Mouse (Mus musculus): ENCODE results near the gene Fmo6. TPM values are rescaled to one million over a fixed set of nuclear protein-coding genes. Genes with fewer than 3 reads are reported as not detected.

Gene Fmo6
- polyA plus RNA-seq (2012; rRNA removed): not detected in 2 replicates

GRCm38 (mm10) chr1:162937415-162937814 is at the start of gene Fmo6:
Gene Fmo6, minus strand, starts transcription at chr1:162937515.

GRCm38 (mm10) chr1:162984428-162984827 is 47.1 kb upstream of the Fmo6 start, which contains the start of gene Fmo3:
Gene Fmo3, minus strand, starts transcription at chr1:162984528.

GRCm38 (mm10) chr1:162897838-162898811 is 39.2 kb downstream of the Fmo6 start, which contains the start of gene Fmo2:
Gene Fmo2, minus strand, starts transcription at chr1:162898726.

Other genes starting within 250 kb of the Fmo6 start
- 20.8 and 44.8 TPM in 2 replicates for gene Prrc2c, start 197.0 kb downstream of the Fmo6 start, polyA plus RNA-seq (2012; rRNA removed)
- gene Fmo4, start 123.5 kb downstream of the Fmo6 start, polyA plus RNA-seq (2012; rRNA removed): 0.39 TPM in 1 of 2 replicates, not detected in the other
- 6.7 and 11.1 TPM in 2 replicates for gene Fmo1, start 70.9 kb downstream of the Fmo6 start, polyA plus RNA-seq (2012; rRNA removed)
- gene Fmo2, start 38.8 kb downstream of the Fmo6 start, polyA plus RNA-seq (2012; rRNA removed): 2.8 and 4.4 TPM in 2 replicates
- gene Fmo3, start 47.0 kb upstream of the Fmo6 start, polyA plus RNA-seq (2012; rRNA removed): not detected in 2 replicates
- gene Mroh9, start 148.2 kb upstream of the Fmo6 start, polyA plus RNA-seq (2012; rRNA removed): not detected in 2 replicates

Data from ovary, adult 2 months (tissue).